Mouse (Mus musculus): ENCODE measurements at regions not wholly inside any gene's neighbourhood (a gene's known extent, or its start where the extent isn't known, plus 50 kb on each side); places are given as distances from the start of the nearest gene placed in this dataset.

GRCm38 (mm10) chrX:11907167-11907566 is 253.0 kb downstream of the Bcor start:
- no peak for DNase-seq (ENCODE audit: low spot score)

GRCm38 (mm10) chrX:11915984-11916383 is 244.2 kb downstream of the Bcor start:
- DNase-seq (ENCODE audit: low spot score): no peak

- no peak for DNase-seq (ENCODE audit: low spot score)
Measured at GRCm38 (mm10) chrX:11920231-11920630, 239.9 kb downstream of the Bcor start.

GRCm38 (mm10) chrX:11924639-11925302 is 235.4 kb downstream of the Bcor start:
- no peak for DNase-seq (ENCODE audit: low spot score)

GRCm38 (mm10) chrX:11926868-11927535 is 233.2 kb downstream of the Bcor start:
- DNase-seq (ENCODE audit: low spot score): no peak

GRCm38 (mm10) chrX:11929448-11929847 is 230.7 kb downstream of the Bcor start:
- DNase-seq (ENCODE audit: low spot score): no peak

GRCm38 (mm10) chrX:11931432-11931831 is 228.7 kb downstream of the Bcor start:
- no peak for DNase-seq (ENCODE audit: low spot score)

- no peak for DNase-seq (ENCODE audit: low spot score)
Measured at GRCm38 (mm10) chrX:11935337-11935736, 224.8 kb downstream of the Bcor start.

GRCm38 (mm10) chrX:11940246-11940645 is 219.9 kb downstream of the Bcor start:
- no peak for DNase-seq (ENCODE audit: low spot score)

- no peak for DNase-seq (ENCODE audit: low spot score)
Measured at GRCm38 (mm10) chrX:11943367-11943766, 216.8 kb downstream of the Bcor start.

- no peak for DNase-seq (ENCODE audit: low spot score)
Measured at GRCm38 (mm10) chrX:11944574-11944973, 215.6 kb downstream of the Bcor start.

- DNase-seq (ENCODE audit: low spot score): no peak
Measured at GRCm38 (mm10) chrX:11945280-11945679, 214.9 kb downstream of the Bcor start.

- peak; percentile 56 for DNase-seq (ENCODE audit: low spot score)
Measured at GRCm38 (mm10) chrX:11952193-11952592, 208.0 kb downstream of the Bcor start.

GRCm38 (mm10) chrX:11956194-11956593 is 204.0 kb downstream of the Bcor start:
- DNase-seq (ENCODE audit: low spot score): no peak

- DNase-seq (ENCODE audit: low spot score): no peak
Measured at GRCm38 (mm10) chrX:11957011-11957410, 203.1 kb downstream of the Bcor start.

GRCm38 (mm10) chrX:11959871-11960552 is 200.1 kb downstream of the Bcor start:
- DNase-seq (ENCODE audit: low spot score): no peak

GRCm38 (mm10) chrX:11961350-11961749 is 198.8 kb downstream of the Bcor start:
- no peak for DNase-seq (ENCODE audit: low spot score)

GRCm38 (mm10) chrX:11964428-11964827 is 195.7 kb downstream of the Bcor start:
- no peak for DNase-seq (ENCODE audit: low spot score)

GRCm38 (mm10) chrX:11978679-11979078 is 181.5 kb downstream of the Bcor start:
- DNase-seq (ENCODE audit: low spot score): no peak

GRCm38 (mm10) chrX:11983276-11983675 is 176.9 kb downstream of the Bcor start:
- no peak for DNase-seq (ENCODE audit: low spot score)

Data from ovary, adult 18-20 months (tissue).